Mouse (Mus musculus): ENCODE data around the gene Cdc20.
A peak's percentile ranks its signal among the peaks of the same experiment; 100 is the strongest.

Gene Cdc20

GRCm38 (mm10) chr4:118417112-118417797 is 19.9 kb downstream of the Cdc20 start:
- no peak for DNase-seq (ENCODE audit: low spot score in 2 of 2)

- peak in 1 of 2 experiments; percentile 34 for DNase-seq (ENCODE audit: low spot score in 2 of 2)
These were observed 20.8 kb downstream of the Cdc20 start for GRCm38 (mm10) chr4:118416329-118416728.

- no peak for DNase-seq (ENCODE audit: low spot score in 2 of 2)
These were observed 21.4 kb downstream of the Cdc20 start for GRCm38 (mm10) chr4:118415779-118416178.

GRCm38 (mm10) chr4:118413553-118413952 is 23.6 kb downstream of the Cdc20 start:
- DNase-seq (ENCODE audit: low spot score in 2 of 2): no peak

GRCm38 (mm10) chr4:118410871-118411270 is 26.3 kb downstream of the Cdc20 start:
- no peak for DNase-seq (ENCODE audit: low spot score in 2 of 2)

GRCm38 (mm10) chr4:118409142-118409900 is 27.8 kb downstream of the Cdc20 start, which contains the start of the genes Szt2 and Med8:
TSS of gene Szt2 (minus strand) at chr4:118409273.
TSS of gene Med8 (plus strand) at chr4:118409337.
- peak; percentile 84 to 85 for DNase-seq (ENCODE audit: low spot score in 2 of 2)

GRCm38 (mm10) chr4:118402701-118403100 is 34.5 kb downstream of the Cdc20 start:
- DNase-seq (ENCODE audit: low spot score in 2 of 2): no peak

GRCm38 (mm10) chr4:118401918-118402317 is 35.2 kb downstream of the Cdc20 start:
- DNase-seq (ENCODE audit: low spot score in 2 of 2): no peak

GRCm38 (mm10) chr4:118401421-118401820 is 35.7 kb downstream of the Cdc20 start:
- DNase-seq (ENCODE audit: low spot score in 2 of 2): no peak

GRCm38 (mm10) chr4:118398400-118398799 is 38.8 kb downstream of the Cdc20 start:
- no peak for DNase-seq (ENCODE audit: low spot score in 2 of 2)

- no peak for DNase-seq (ENCODE audit: low spot score in 2 of 2)
These were observed 40.7 kb downstream of the Cdc20 start for GRCm38 (mm10) chr4:118396433-118396832.

GRCm38 (mm10) chr4:118395289-118395688 is 41.9 kb downstream of the Cdc20 start:
- no peak for DNase-seq (ENCODE audit: low spot score in 2 of 2)

- DNase-seq (ENCODE audit: low spot score in 2 of 2): no peak
These were observed 42.6 kb downstream of the Cdc20 start for GRCm38 (mm10) chr4:118394505-118394904.

GRCm38 (mm10) chr4:118390146-118390545 is 47.0 kb downstream of the Cdc20 start:
- DNase-seq (ENCODE audit: low spot score in 2 of 2): no peak

- DNase-seq (ENCODE audit: low spot score in 2 of 2): no peak
These were observed 49.8 kb downstream of the Cdc20 start for GRCm38 (mm10) chr4:118387316-118387715.

- DNase-seq (ENCODE audit: low spot score in 2 of 2): no peak
These were observed 53.9 kb downstream of the Cdc20 start for GRCm38 (mm10) chr4:118383271-118383670.

Measured in frontal cortex, postnatal 14 days (tissue).